Mouse (Mus musculus) urinary bladder, postnatal 10 days (tissue): ENCODE data around the gene Guf1.
A peak's percentile ranks its signal among the peaks of the same experiment; 100 is the strongest.

Experiments
- DNase-seq: peaks from one replicate; pipeline ENCODE4 v3.0.0; 2022; ENCODE audit warnings: low spot score

The Guf1 gene

GRCm38 (mm10) chr5:69556628-69557403, at the start of gene Guf1:
Guf1 (plus strand) TSS chr5:69556923.
- DNase-seq, result peak; percentile 79

DNA sequence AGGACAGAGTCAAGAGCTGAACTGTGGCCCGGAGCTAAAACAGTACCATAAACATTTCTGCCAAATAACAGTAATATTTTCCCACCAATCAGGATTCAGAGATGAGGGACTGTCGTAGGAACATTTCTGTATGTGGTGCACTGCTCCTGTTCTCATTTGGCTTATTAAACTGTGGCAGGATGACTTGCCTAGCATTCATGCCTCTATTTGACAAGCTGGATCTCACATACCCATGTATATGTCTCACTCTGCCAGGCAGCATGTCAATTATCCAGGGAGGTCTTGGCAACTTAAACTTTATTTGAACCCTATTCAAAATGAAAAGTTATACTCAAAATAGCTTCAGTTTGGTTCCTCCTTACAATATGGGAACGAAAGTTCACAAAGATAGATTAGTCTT, 49.7 kb upstream of the Guf1 start:
- DNase-seq, result no peak

GRCm38 (mm10) chr5:69511631-69512030, 45.1 kb upstream of the Guf1 start:
- DNase-seq, result no peak

GRCm38 (mm10) chr5:69512203-69512602, 44.5 kb upstream of the Guf1 start:
- DNase-seq, result no peak

- DNase-seq, result no peak
Observed at GRCm38 (mm10) chr5:69520661-69521278, 36.0 kb upstream of the Guf1 start.

DNA sequence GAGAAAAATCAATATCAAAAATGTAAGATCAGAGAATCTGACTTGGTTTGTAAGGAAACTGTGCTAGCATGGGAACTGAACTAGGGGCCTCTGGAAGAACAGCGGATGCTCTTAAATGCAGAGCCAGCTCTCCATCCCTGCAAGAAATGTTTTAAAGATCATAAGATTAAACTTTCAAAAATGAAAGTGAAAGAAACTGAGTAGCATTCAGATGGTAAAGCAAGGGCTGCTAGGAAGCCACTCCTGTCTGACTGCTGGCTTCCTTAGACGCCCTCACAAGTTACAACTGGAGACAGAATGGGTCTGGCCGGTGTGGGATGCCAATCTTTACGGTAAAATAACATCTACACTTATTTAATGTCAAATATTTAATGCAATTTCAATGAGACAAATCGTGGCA, 34.7 kb upstream of the Guf1 start:
- no peak for DNase-seq

- no peak for DNase-seq
Observed at GRCm38 (mm10) chr5:69523944-69524343, 32.8 kb upstream of the Guf1 start.

GRCm38 (mm10) chr5:69541680-69542079, 15.0 kb upstream of the Guf1 start:
- no peak for DNase-seq

- no peak for DNase-seq
Observed at GRCm38 (mm10) chr5:69542489-69542888, 14.2 kb upstream of the Guf1 start, which contains the start of gene Yipf7. Yipf7 (minus strand) TSS chr5:69542648.

DNA sequence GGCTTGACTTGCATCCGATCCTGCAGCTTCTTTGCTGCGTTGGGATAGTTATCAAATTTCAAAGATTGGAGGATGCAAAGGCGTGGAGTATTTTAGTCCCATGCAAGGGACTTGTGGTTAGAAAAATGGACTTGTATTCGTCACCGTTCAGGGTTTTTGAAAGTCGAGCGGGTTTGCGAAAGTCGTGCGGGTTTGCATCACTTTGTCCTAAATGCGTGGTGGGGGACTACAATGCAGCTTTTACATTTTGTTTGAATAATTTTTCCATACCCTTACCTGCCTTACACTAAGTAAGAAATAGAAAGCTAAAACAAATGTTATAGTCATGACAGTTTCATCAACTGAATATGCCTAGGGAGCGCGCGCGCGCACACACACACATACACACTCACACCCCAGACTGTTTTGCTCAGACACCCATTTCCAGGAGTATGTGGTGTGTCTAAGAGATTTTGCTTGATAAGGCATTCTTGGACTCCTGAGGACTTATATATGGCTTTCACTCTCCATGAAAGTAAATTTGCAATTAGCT, 747 bp downstream of the Guf1 start:
- DNase-seq, result no peak

DNA sequence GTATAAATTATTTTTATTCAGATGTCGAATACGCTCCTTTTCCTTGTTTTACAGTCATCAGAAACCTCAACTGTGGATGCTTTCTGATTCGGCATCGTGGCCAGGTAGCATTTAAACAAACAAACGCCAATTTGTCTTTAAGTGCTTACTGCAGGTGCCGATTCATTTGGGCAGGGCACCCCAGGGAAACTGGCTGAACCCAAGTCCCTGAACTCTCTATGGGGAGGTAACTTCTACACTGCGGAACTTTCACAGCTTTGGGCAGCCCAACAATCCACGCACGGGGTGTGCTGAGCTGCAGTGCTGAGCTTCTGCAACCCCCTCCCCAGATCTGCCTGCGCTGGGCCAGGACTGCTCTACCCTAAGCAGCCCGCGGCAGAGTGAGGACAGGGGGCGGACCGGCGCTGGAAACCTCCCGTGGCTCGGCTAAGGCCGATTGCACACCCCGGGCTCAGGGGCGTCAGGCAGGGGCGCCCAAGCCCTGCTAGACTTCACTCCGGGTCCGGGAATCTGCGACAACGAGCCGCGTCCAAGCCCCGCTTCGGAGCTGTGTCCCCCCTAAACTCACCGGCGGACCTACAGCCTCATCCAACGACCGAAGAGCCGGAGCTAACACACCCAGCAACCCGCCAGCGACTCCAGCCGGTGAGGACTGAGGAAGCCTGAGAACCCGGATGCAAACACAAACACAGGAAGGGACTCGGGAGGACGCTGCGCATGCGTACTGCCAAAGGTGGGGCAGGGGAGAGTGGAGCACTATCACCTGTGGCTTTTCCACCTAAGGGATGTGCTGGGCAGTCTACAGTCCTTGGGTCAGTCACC, 35.1 kb downstream of the Guf1 start, which contains the start of gene Gnpda2:
Gnpda2 (minus strand) TSS at position 701 of the 822 bp plus-strand sequence.
- peak; percentile 40 for DNase-seq

DNA sequence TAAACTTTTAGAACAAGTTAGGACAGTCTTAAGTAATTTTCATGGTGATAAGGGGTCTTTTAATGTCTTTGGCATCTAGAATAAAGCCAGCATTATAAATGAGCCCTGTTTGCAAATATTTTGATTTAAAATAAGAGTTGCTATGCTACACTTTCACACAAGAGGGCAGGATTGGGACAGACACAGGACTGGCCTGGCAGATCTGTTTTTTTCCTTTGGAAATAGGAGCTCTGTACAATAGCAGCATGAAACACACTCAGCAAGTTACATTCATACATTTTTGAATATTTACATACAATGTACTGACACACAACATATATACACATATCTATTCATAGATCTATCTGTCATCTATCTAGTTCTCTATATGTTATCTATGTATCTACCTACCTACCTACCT, 44.3 kb downstream of the Guf1 start:
- no peak for DNase-seq

- no peak for DNase-seq
Observed at GRCm38 (mm10) chr5:69613209-69613796, 56.6 kb downstream of the Guf1 start.

DNA sequence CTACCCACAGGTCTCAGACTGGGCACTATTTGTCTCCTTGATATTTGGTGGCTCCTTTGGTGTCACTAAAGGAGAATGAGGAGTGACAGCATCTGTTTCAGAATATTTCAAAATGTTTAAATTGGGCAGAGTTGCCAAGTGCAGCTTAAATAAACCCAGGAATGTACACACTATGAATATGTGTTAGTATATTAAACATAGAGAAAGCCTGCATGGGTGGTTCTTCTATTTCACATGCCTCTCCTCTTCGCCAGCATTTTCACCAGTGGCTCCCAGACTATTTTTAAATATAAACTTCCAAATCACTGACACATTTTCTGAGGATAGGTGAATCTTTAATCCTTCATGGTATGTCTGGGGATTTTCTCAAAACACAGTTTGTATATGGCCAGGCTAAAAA, 64.2 kb downstream of the Guf1 start:
- DNase-seq, result no peak
